Mouse (Mus musculus) stomach, postnatal 0 days (tissue): ENCODE data around the gene Ank3. TPM values are rescaled to one million over a fixed set of nuclear protein-coding genes. Genes with fewer than 3 reads are reported as not detected.

Experiments
- ATAC-seq: fragments of 200-750 bp; cut with Nextera tagmentation; 2 replicates; pipeline ENCODE4 v1.8.0; 2017; ENCODE audit not compliant: low FRiP score, low TSS enrichment
- DNase-seq: peaks from one replicate; pipeline ENCODE4 v3.0.0-alpha.2; 2016; ENCODE audit warnings: low spot score
- H3K27ac ChIP-seq: fragments of 300-500 bp; sonication (generic); replicated peaks from 2 replicates; pipeline ENCODE4 v1.5.1; 2014; ENCODE audit warnings: mild to moderate bottlenecking, control low read depth
- H3K27me3 ChIP-seq: fragments of 300-500 bp; sonication (generic); 2 replicates; pipeline ENCODE4 v1.6.1; 2014; ENCODE audit warnings: low read length; ENCODE audit not compliant: control insufficient read depth, insufficient read depth
- H3K36me3 ChIP-seq: fragments of 300-500 bp; sonication (generic); 2 replicates; pipeline ENCODE4 v1.6.1; 2014; ENCODE audit warnings: low read length, mixed read lengths; ENCODE audit not compliant: control insufficient read depth, insufficient read depth
- H3K4me1 ChIP-seq: fragments of 300-500 bp; sonication (generic); replicated peaks from 2 replicates; pipeline ENCODE4 v1.6.1; 2014; ENCODE audit warnings: antibody characterized with exemption; ENCODE audit not compliant: control insufficient read depth, insufficient read depth
- H3K4me2 ChIP-seq: fragments of 300-500 bp; sonication (generic); replicated peaks from 2 replicates; pipeline ENCODE4 v1.6.1; 2014; ENCODE audit warnings: low read depth, mild to moderate bottlenecking, control low read depth, moderate library complexity
- H3K4me3 ChIP-seq: fragments of 300-500 bp; sonication (generic); 2 replicates; pipeline ENCODE4 v1.5.1; 2014; ENCODE audit warnings: low read depth, low read length, control low read depth
- H3K9ac ChIP-seq: fragments of 300-500 bp; sonication (generic); 2 replicates; pipeline ENCODE4 v1.6.1; 2014; ENCODE audit warnings: mild to moderate bottlenecking, low read length, control low read depth, mixed read lengths
- H3K9me3 ChIP-seq: fragments of 300-500 bp; sonication (generic); 2 replicates; pipeline ENCODE4 v1.6.1; 2016; ENCODE audit warnings: low read length; ENCODE audit not compliant: control insufficient read depth
- CTCF ChIP-seq: IDR thresholded peaks from 2 replicates; pipeline ENCODE4 v1.5.1; 2016; ENCODE audit warnings: antibody characterized with exemption, low read depth, mild to moderate bottlenecking, moderate library complexity
- EP300 ChIP-seq: optimal IDR thresholded peaks from 2 replicates; pipeline ENCODE3; 2016; ENCODE audit warnings: antibody characterized with exemption
- WGBS: fragments of 180-500 bp; shearing (Covaris S2); extraction: QIAGEN DNeasy Blood & Tissue Kit; methylation state at CpG from one replicate; pipeline ENCODE4 v1.1.7; 2014; 5-methylcytosine and 5-hydroxymethylcytosine counted together
- polyA plus RNA-seq: library from polyadenylated mRNA; unstranded; fragments of >200 nt; fragmentation: Nextera tagmentation; extraction: Ambion mirVana; gene quantifications from 2 replicates; pipeline ENCODE4 v1.2.1, GENCODE M21; 2015

Ank3 gene
- polyA plus RNA-seq, 1 experiment from 2014 or later = 16.0 TPM

DNA sequence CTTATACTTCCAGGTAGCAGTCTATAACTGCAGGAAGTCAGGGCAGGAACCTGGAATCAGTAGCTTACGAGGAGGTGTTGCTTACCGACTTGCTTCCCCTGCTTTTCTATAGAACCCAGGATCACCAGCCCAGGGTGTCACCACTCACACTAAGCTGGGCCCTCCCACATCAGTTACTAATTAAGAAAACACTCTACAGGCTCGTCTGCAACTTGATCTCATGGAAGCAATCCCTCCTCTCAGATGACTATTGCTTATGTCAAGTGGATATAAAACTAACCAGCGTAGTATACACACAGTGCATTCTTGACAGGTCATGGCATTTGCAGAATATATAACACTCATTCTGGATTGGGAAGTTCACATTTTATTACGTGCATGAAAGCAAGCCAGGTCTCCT lies 613.2 kb downstream of the Ank3 start:
- TF ChIP-seq EP300 = no peak
- TF ChIP-seq CTCF = no peak
- no peak overlapping the region for H3K9ac ChIP-seq

DNA sequence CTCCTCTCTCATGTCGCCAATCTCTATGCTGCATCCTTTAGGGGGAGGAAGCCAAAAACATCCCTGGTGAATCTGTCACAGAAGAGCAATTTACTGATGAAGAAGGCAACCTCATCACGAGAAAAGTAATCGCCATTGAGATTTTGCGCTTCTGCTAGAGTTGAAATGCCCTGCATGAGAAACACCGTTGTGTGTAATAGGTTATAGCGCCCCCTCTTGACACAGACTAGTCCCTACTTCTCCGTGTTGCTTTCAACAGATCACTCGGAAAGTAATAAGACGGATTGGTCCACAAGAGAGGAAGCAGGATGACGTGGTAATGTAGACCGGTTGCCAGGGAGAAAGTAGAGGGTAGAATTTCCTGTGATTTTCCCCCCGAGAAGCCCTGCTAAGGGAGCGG lies 615.4 kb downstream of the Ank3 start:
- no peak overlapping the region for H3K27ac ChIP-seq
- TF ChIP-seq EP300 = no peak
- no peak for TF ChIP-seq CTCF
- no peak for ATAC-seq

More for the DNA sequence above, 613.2 kb downstream of the Ank3 start:
- Histone ChIP-seq H3K27ac (no peak overlapping the region), H3K36me3 (no peaks in the 10 kb centered on the region), H3K9me3 (no peaks in the 10 kb centered on the region), H3K4me1 (no peaks in the 10 kb centered on the region), H3K4me3 (no peak overlapping the region), H3K27me3 (no peaks in the 10 kb centered on the region), H3K4me2 (no peak overlapping the region)
- no peak for DNase-seq
- ATAC-seq = no peak
- WGBS = 56% methylated on average over 5 of the region's 5 CpGs

DNA sequence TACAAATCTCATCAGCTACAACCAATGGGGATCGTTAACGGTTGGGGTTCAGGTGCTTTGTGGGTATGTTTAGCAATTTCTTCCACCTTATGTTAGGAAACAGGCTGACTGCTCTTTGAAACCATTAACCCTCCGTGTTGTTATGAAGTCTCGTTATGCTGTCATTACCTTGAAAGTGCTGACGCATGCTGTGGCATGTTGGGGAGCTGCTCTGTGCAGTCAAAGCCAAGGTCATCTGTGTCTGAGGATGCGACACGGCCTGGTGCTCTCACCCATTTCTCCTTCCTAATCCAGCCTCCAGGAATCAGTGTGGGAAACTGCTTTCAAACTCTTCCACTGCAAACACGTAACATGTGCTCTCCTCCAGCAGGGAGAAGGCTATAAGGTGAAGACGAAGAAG lies 616.6 kb downstream of the Ank3 start:
- DNase-seq = no peak
- H3K27ac ChIP-seq = no peak overlapping the region
- H3K4me3 ChIP-seq = no peak overlapping the region
- no peaks in the 10 kb centered on the region; the same call in 1 of the 2 replicates for H3K36me3 ChIP-seq
- WGBS = 85% methylated on average over 9 of the region's 9 CpGs
- H3K9me3 ChIP-seq = no peaks in the 10 kb centered on the region; the same call in 1 of the 2 replicates
- no peaks in the 10 kb centered on the region for H3K4me1 ChIP-seq
- no peak overlapping the region for H3K9ac ChIP-seq
- ATAC-seq = no peak
- no peaks in the 10 kb centered on the region for H3K27me3 ChIP-seq
- no peak overlapping the region for H3K4me2 ChIP-seq
- TF ChIP-seq CTCF = no peak
- TF ChIP-seq EP300 = no peak

More for the DNA sequence above, 615.4 kb downstream of the Ank3 start:
- Histone ChIP-seq H3K4me3 (no peak overlapping the region), H3K4me2 (no peak overlapping the region), H3K9ac (no peak overlapping the region), H3K27me3 (no peaks in the 10 kb centered on the region), H3K36me3 (no peaks in the 10 kb centered on the region; the same call in 1 of the 2 replicates), H3K9me3 (no peaks in the 10 kb centered on the region), H3K4me1 (no peaks in the 10 kb centered on the region)
- 92% methylated on average over 13 of the region's 13 CpGs for WGBS
- no peak for DNase-seq

DNA sequence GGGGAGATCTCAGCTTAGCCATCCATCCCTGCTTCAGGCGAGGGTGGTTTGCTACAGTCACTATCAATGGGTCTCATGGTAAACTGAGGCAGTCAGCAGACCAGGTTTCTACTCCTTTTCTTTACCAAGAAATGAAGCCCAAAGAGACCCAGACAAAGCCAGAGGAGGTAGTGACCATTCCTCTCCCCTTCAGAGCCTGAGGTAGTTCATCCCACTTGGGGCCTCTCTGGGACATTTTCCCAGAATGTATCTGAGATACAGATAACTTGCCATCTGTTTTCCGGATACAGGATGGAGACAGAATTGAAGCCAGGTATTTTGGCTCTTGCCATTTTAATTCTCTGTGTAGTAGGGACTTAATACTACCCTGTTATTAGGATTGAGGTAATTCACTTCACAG lies 620.1 kb downstream of the Ank3 start:
- 64% methylated on average over 2 of the region's 2 CpGs for WGBS
- Histone ChIP-seq H3K27me3 (no peaks in the 10 kb centered on the region), H3K4me1 (no peaks in the 10 kb centered on the region), H3K4me3 (no peak overlapping the region), H3K9ac (no peak overlapping the region), H3K4me2 (no peak overlapping the region), H3K27ac (no peak overlapping the region), H3K36me3 (no peaks in the 10 kb centered on the region; the same call in 1 of the 2 replicates), H3K9me3 (no peaks in the 10 kb centered on the region; the same call in 1 of the 2 replicates)
- TF ChIP-seq EP300 = no peak
- TF ChIP-seq CTCF = no peak
- ATAC-seq = no peak
- no peak for DNase-seq

DNA sequence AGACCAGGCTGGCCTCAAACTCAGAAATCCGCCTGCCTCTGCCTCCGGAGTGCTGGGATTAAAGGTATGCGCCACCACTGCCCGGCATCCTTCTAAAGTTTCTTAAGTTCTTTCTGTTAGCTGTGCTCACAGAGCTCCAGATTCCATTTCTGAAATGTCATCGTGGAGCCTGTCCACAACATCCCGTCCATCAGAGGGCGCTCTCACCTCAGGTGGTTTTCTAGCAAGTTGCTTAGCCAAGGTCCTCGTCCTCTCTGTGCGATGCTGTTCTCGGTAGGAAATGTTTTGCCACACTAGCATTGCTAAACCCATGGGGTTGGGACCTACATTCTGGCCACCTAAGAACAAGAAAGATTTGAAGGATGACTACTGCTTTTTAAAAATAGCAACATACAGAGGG lies 623.1 kb downstream of the Ank3 start:
- Histone ChIP-seq H3K4me1 (no peaks in the 10 kb centered on the region), H3K4me2 (no peak overlapping the region), H3K27ac (no peak overlapping the region), H3K9me3 (no peaks in the 10 kb centered on the region; the same call in 1 of the 2 replicates), H3K27me3 (no peaks in the 10 kb centered on the region), H3K36me3 (no peaks in the 10 kb centered on the region; the same call in 1 of the 2 replicates), H3K4me3 (no peak overlapping the region), H3K9ac (no peak overlapping the region)
- WGBS = 80% methylated on average over 10 of the region's 10 CpGs
- TF ChIP-seq EP300 (no peak), CTCF (peak; percentile 74)
- ATAC-seq (no peak), DNase-seq (peak; percentile 53)

DNA sequence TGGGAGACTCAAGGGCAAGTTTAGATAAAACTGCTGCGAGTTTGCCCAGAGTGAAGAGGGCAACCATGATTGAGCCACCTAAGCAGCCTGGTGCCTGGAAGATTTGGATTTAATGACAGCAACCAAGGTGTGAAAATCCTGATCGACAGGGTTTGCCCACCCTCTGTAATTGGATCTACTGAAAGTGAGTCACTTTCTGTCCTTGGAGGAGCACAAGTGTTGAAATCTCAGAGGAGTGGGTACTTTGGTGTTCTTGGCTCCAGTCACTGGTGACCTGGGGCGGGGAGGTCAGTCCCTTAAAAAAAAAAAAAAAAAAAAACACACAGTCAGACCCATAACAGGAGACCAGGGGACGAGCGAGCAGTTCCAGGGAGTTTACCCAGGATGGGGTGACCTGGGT lies 624.0 kb downstream of the Ank3 start:
- Histone ChIP-seq H3K4me2 (no peak overlapping the region), H3K4me1 (no peaks in the 10 kb centered on the region), H3K27ac (no peak overlapping the region), H3K27me3 (no peaks in the 10 kb centered on the region), H3K36me3 (no peaks in the 10 kb centered on the region; the same call in 1 of the 2 replicates), H3K4me3 (no peak overlapping the region), H3K9ac (no peak overlapping the region), H3K9me3 (no peaks in the 10 kb centered on the region; the same call in 1 of the 2 replicates)
- DNase-seq (no peak), ATAC-seq (no peak)
- TF ChIP-seq EP300 = no peak
- TF ChIP-seq CTCF = no peak
- WGBS = 59% methylated on average over 5 of the region's 5 CpGs
